Mouse (Mus musculus): ENCODE data around the gene Gm20388.

DNA sequence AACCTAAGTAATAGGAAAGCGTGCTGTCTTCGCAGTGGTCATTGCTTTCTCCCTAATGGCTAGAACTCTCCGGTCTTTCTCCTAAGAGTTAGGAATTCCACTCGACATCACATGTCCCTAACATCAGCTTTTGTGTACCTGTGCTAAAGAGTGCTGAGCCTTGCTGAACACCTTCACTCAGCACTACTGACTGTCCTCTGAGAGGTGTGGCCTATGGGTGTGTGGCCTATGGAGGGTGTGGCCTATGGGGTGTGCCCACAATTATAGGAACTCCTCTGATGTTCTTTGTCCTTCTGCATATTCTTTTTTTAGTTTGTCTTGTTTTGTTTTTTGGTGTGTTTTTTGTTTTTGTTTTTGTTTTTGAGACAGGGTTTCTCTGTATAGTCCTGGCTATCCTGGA lies 3835.8 kb downstream of the Gm20388 start:
- TF ChIP-seq EP300 (IDR thresholded peaks at IDR 0.05; ENCODE audit: low read depth) (no peak), CTCF (IDR thresholded peaks at IDR 0.05; ENCODE audit: low read depth) (no peak)
